Mouse (Mus musculus) CD4-positive, CD25-positive, alpha-beta regulatory T cell, adult 4 months (primary cell): Measurements from ENCODE around the gene Bcl2l1. TPM values are rescaled to one million over a fixed set of nuclear protein-coding genes. Genes with fewer than 3 reads are reported as not detected.

Experiments
- ATAC-seq: one replicate; pipeline ENCODE4 v1.8.0; 2017
- polyA plus RNA-seq, 2 experiments: library from polyadenylated mRNA; unstranded; fragments of 100-300 nt; shearing (Covaris generic); gene quantifications; one replicate each; pipeline ENCODE4 v1.2.1; 2017

Bcl2l1 gene
- polyA plus RNA-seq, 2 experiments from 2014 or later, result 55.5 to 75.0 TPM

DNA sequence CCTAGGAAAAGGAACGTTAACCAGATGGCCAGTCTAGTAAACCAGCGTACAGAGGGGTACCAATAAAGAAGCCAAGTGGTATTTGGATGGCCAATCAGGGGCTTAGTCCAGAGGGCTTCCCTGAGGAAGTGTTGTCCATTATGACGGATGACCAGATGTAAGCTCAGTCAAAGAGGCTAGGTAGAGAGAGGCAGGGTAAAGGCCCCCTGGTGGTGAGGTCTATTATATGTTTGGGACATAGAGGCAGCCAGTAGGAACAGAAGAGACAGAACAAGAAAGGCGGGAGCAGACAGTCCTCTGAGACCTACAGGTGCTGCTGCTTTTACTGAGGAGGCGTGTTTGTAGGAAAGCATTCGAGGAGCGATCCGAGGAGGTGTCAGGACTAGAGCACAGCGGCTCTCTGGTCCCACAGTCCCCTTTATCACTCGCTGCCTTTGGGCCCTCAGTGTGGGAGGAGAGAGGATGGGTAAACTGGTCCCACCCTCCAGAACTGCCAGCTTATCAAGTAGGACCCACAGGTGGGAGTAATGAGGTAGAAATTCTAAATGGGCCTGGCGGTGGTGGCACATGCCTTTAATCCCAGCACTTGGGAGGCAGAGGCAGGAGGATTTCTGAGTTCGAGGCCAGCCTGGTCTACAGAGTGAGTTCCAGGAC lies 63.8 kb downstream of the Bcl2l1 start:
- ATAC-seq, result peak; percentile 76

GRCm38 (mm10) chr2:152766387-152767123 lies 65.0 kb downstream of the Bcl2l1 start:
- ATAC-seq, result peak; percentile 87

GRCm38 (mm10) chr2:152765045-152765674 lies 66.4 kb downstream of the Bcl2l1 start:
- no peak for ATAC-seq

GRCm38 (mm10) chr2:152764172-152765044 lies 67.1 kb downstream of the Bcl2l1 start:
- ATAC-seq, result no peak

GRCm38 (mm10) chr2:152763310-152763709 lies 68.2 kb downstream of the Bcl2l1 start:
- no peak for ATAC-seq

GRCm38 (mm10) chr2:152758351-152758750 lies 73.2 kb downstream of the Bcl2l1 start:
- ATAC-seq, result no peak

- ATAC-seq, result no peak
Observed at GRCm38 (mm10) chr2:152757478-152757877, 74.0 kb downstream of the Bcl2l1 start.

GRCm38 (mm10) chr2:152756474-152757393 lies 74.8 kb downstream of the Bcl2l1 start:
- ATAC-seq, result no peak

DNA sequence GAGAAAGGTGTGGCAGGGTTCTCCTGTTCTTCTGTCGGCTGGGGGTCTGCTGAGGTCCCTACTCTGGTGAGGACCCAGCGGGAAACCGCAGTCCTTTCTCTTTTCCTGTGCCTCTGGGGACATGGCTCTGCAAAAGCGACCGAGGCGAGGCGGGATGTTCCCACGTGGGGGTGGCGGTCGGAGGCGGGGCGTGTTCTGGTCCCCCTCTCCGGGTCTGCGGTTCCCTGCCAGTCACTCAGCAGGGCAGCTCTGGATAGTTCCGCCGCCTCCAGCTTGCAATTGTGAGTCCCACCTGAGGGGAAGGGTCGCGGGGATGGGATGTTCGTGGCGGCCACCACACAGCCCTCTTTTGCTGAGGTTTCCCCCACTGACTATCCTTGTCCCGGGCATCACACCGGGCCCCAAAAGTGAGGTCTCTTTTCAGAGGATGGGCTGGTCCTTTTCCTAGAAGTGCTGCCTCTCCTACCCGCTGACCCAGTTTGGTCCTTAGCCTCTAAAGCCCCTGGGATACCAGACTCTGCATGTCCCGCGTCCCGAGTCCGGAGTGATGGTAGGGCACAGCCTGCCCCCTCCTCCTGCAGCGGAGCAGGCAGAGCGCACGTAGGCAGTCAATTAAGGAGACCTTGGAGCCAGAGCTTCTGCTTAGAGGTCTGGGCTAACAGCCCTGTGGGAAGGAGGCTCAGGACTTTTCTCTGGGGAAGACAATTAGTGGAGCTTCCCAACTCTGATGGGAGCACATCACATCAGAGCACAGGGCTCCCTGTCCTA lies 77.4 kb downstream of the Bcl2l1 start, which contains the start of gene Cox4i2:
Gene Cox4i2, plus strand, starts transcription at position 230 of the 768 bp plus-strand sequence.
- ATAC-seq, result no peak

DNA sequence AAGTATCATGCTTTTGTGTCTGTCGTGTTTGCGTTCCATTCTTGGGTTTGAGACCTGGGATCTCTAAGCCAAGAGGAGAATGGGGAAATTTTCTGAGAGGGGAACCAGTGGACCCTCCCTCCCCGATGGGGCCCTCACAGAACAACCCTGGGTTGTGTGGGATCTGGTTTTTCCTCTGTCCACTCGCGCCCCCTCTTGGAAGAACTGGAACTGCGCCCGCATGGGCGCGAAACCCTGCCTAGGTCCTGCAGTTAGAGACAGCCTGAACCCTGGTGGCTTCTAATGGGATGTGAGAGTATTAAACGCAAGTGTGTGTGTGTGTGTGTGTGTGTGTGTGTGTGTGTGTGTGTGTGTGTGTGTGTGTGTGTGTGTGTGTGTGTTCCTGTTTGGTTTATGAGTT lies 89.1 kb downstream of the Bcl2l1 start:
- no peak for ATAC-seq

DNA sequence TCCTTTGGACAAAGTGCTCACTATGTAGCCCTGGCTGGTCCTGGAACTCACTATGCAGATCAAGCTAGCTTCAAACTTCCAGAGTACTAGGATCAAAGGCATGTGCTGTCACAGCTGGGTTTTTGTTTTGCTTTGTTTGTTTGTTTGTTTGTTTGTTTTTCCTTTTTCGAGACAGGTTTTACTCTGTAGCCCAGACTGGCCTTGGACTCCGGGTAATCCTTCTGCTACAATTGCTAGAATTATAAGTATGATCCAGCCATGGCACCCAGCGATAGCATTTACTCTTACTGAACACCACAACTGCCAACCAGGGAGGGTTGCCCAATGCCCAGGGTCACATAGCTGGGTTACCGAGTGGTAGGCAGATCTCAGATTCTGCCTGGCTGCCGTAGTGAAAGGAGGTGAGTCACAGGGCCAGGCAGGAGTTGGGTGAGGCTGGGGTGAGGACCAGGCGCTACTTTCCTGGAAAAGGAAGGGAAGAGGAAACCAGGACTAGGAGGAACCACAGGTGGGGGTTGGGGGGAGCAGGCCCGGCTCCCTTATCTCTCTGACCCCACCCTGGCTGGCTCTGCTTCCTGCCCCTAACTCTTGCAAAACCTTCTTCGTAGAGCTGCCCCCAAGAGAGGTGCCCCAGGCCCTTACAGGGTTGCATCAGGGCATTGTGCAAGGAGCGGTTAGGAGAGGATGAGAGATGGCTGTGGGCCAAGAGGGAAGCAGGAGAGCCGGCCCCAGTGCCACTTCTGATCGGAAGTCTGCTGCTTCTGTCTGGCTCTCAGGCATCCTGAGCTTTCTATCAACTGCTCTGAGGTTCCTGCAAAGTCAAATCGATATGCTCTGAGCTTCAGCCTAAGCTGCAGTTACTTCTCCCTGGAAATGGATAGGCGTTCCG lies 90.1 kb downstream of the Bcl2l1 start:
- no peak for ATAC-seq

DNA sequence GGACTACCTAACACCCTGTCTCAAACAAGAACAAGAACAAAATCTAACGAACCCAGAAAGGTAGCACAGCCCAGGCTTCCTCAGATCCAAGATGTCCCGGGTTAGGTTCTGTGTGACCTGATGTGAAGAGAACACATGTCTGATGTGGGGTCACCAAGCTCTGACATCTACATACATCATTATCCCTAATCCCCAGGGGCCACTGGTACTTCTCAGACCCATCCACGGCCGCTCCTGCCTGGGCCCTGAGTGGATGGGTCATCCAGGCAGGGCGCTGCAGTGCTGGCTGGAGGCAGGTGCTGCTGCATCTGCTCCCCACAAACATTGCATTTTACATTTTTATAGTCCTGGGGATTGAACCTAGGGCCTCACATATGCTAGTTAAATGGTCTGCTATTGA lies 91.0 kb downstream of the Bcl2l1 start:
- ATAC-seq, result no peak

DNA sequence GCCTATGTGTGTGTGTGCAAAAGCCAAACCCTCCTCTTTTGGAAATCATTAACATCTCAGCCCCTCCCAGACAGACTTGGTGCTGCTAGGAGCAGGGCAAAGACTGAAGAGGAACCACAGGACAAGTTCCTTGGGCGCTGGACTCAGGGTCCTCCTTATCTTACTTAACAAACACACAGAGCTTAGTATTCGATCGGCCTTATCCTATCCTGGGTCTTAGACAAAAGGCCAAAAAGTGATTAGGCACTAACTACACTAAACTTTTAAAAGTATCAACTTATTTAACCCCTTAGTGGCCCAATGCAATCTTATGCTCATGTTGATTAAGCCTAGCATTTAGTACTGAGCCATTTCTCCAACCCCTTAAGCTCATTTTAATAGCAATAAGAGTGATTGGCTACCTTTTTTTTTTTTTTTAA lies 91.7 kb downstream of the Bcl2l1 start:
- ATAC-seq, result no peak

GRCm38 (mm10) chr2:152739031-152739841 lies 92.3 kb downstream of the Bcl2l1 start:
- no peak for ATAC-seq

- no peak for ATAC-seq
Observed at GRCm38 (mm10) chr2:152738341-152738740, 93.2 kb downstream of the Bcl2l1 start.

- ATAC-seq, result no peak
Observed at GRCm38 (mm10) chr2:152737306-152738221, 94.0 kb downstream of the Bcl2l1 start.

DNA sequence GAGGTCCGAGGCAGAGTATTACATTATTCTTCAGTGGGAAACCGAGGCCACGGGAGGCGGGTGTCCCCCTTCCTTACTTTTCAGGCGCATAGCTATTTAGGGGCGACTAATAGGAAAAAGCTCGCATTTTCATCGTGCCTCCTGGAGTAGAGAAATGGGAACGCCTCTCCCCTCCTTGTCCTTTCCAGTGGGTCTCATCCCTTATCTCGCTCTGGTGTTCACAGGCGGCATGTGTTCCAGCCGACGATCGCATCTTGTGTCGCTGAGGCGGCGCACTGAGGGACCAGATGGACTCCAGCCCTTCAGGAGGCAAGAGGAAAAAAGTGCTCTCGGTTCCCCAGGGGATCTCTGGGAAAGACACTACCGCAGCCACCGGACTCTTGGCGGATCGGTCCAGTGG lies 94.8 kb downstream of the Bcl2l1 start:
- ATAC-seq, result no peak
